Mouse (Mus musculus): ENCODE data around the gene Smcr8.

GRCm38 (mm10) chr11:60737450-60737849 is 39.9 kb upstream of the Smcr8 start:
- TF ChIP-seq POLR2A (IDR thresholded peaks at IDR 0.05; ENCODE audit: low read depth, low read length) (no peak), CTCF (IDR thresholded peaks at IDR 0.05; ENCODE audit: extremely low read depth, insufficient read length, insufficient replicate concordance, low read depth, low read length) (no peak)
